Mouse (Mus musculus) limb, embryonic 15.5 days (tissue): Measurements from ENCODE around the gene Ttc19. TPM values are rescaled to one million over a fixed set of nuclear protein-coding genes. Genes with fewer than 3 reads are reported as not detected.
"Not testable (repeated sequence)": the region's sequence is repeated elsewhere in the genome, so short reads cannot be mapped to it uniquely, and the experiment has no call there.

Source experiments
- ATAC-seq: fragments of 200-750 bp; cut with Nextera tagmentation; 2 replicates; pipeline ENCODE4 v1.8.0; 2017; ENCODE audit warnings: low read depth, moderate TSS enrichment; ENCODE audit not compliant: insufficient number of reproducible peaks, low FRiP score, low TSS enrichment
- H3K27ac ChIP-seq: fragments of 300-500 bp; sonication (generic); 2 replicates; pipeline ENCODE4 v1.5.1; 2015; ENCODE audit warnings: moderate library complexity, mild to moderate bottlenecking, inconsistent platforms
- H3K27me3 ChIP-seq: fragments of 300-500 bp; sonication (generic); 2 replicates; pipeline ENCODE4 v1.6.1; 2015; ENCODE audit warnings: inconsistent platforms
- H3K36me3 ChIP-seq: fragments of 300-500 bp; sonication (generic); 2 replicates; pipeline ENCODE4 v1.6.1; 2015; ENCODE audit warnings: inconsistent platforms
- H3K4me1 ChIP-seq: fragments of 300-500 bp; sonication (generic); 2 replicates; pipeline ENCODE4 v1.6.1; 2015; ENCODE audit warnings: inconsistent platforms
- H3K4me2 ChIP-seq: fragments of 300-500 bp; sonication (generic); 2 replicates; pipeline ENCODE4 v1.6.1; 2015; ENCODE audit warnings: mild to moderate bottlenecking, inconsistent platforms
- H3K4me3 ChIP-seq: fragments of 300-500 bp; sonication (generic); 2 replicates; pipeline ENCODE4 v1.5.1; 2015; ENCODE audit warnings: mild to moderate bottlenecking, inconsistent platforms
- H3K9ac ChIP-seq: fragments of 300-500 bp; sonication (generic); 2 replicates; pipeline ENCODE4 v1.6.1; 2015; ENCODE audit warnings: inconsistent platforms
- H3K9me3 ChIP-seq: fragments of 300-500 bp; sonication (generic); 2 replicates; pipeline ENCODE4 v1.6.1; 2016; ENCODE audit warnings: inconsistent platforms
- WGBS: fragments of 180-500 bp; shearing (Covaris S2); methylation state at CpG from one replicate; pipeline ENCODE4 v1.1.7; 2015; 5-methylcytosine and 5-hydroxymethylcytosine counted together
- polyA plus RNA-seq: library from polyadenylated mRNA; unstranded; fragments of >200 nt; fragmentation: Nextera tagmentation; extraction: Ambion mirVana; gene quantifications from 2 replicates; pipeline ENCODE4 v1.2.1, GENCODE M21; 2015

Gene Ttc19
- polyA plus RNA-seq, 1 experiment from 2014 or later = 19.1 TPM

- Histone ChIP-seq H3K9ac (no peak overlapping the region), H3K9me3 (no peaks in the 10 kb centered on the region), H3K27me3 (no peaks in the 10 kb centered on the region), H3K4me3 (no peak overlapping the region), H3K4me2 (no peak overlapping the region), H3K4me1 (no peaks in the 10 kb centered on the region), H3K36me3 (peaks cover 64% of the 10 kb centered on the region), H3K27ac (no peak overlapping the region)
- ATAC-seq = no peak
- 95% methylated on average over 2 of the region's 2 CpGs for WGBS
These were observed 73.9 kb downstream of the Ttc19 start for GRCm38 (mm10) chr11:62355216-62355615.

GRCm38 (mm10) chr11:62366879-62367278 is 85.6 kb downstream of the Ttc19 start:
- H3K27me3 ChIP-seq = no peaks in the 10 kb centered on the region
- H3K9ac ChIP-seq = no peak overlapping the region
- H3K4me1 ChIP-seq = no peaks in the 10 kb centered on the region
- no peak overlapping the region for H3K4me3 ChIP-seq
- no peaks in the 10 kb centered on the region for H3K9me3 ChIP-seq
- no peak overlapping the region for H3K27ac ChIP-seq
- WGBS = 88% methylated on average over 6 of the region's 6 CpGs
- no peak overlapping the region for H3K4me2 ChIP-seq
- H3K36me3 ChIP-seq = peaks cover 38% of the 10 kb centered on the region
- ATAC-seq = no peak

GRCm38 (mm10) chr11:62369924-62370323 is 88.7 kb downstream of the Ttc19 start:
- H3K27ac ChIP-seq = no peak overlapping the region
- H3K9ac ChIP-seq = no peak overlapping the region
- ATAC-seq = no peak
- H3K4me2 ChIP-seq = no peak overlapping the region
- no peaks in the 10 kb centered on the region for H3K9me3 ChIP-seq
- H3K4me1 ChIP-seq = no peaks in the 10 kb centered on the region
- no peaks in the 10 kb centered on the region for H3K27me3 ChIP-seq
- peaks cover 41% of the 10 kb centered on the region for H3K36me3 ChIP-seq
- H3K4me3 ChIP-seq = no peak overlapping the region

GRCm38 (mm10) chr11:62371776-62372175 is 90.5 kb downstream of the Ttc19 start:
- no peaks in the 10 kb centered on the region for H3K9me3 ChIP-seq
- H3K4me2 ChIP-seq = no peak overlapping the region
- H3K4me3 ChIP-seq = no peak overlapping the region
- H3K27me3 ChIP-seq = no peaks in the 10 kb centered on the region
- no peaks in the 10 kb centered on the region for H3K4me1 ChIP-seq
- ATAC-seq = no peak
- H3K36me3 ChIP-seq = peaks cover 43% of the 10 kb centered on the region
- no peak overlapping the region for H3K9ac ChIP-seq
- 94% methylated on average over 2 of the region's 2 CpGs for WGBS
- no peak overlapping the region for H3K27ac ChIP-seq

GRCm38 (mm10) chr11:62377202-62377851 is 96.1 kb downstream of the Ttc19 start:
- H3K27ac ChIP-seq, H3K9me3 ChIP-seq, H3K9ac ChIP-seq, ATAC-seq, H3K4me2 ChIP-seq, H3K27me3 ChIP-seq, H3K4me3 ChIP-seq, H3K4me1 ChIP-seq: not testable (repeated sequence)
- H3K36me3 ChIP-seq = peaks cover 39% of the 10 kb centered on the region
- 84% methylated on average over 6 of the region's 6 CpGs for WGBS

Other genes starting within 250 kb of the Ttc19 start
- 13.9 and 14.4 TPM in 2 replicates for gene Adora2b, start 32.5 kb upstream of the Ttc19 start, polyA plus RNA-seq
- gene Zswim7, start 98 bp upstream of the Ttc19 start, polyA plus RNA-seq = 16.3 and 16.5 TPM in 2 replicates
- 7.3 and 7.7 TPM in 2 replicates for gene Pigl, start 177.0 kb downstream of the Ttc19 start, polyA plus RNA-seq
- gene Ncor1, start 177.1 kb downstream of the Ttc19 start, polyA plus RNA-seq = 127 and 148 TPM in 2 replicates